Mouse (Mus musculus): ENCODE results near the gene Rpl27a. TPM values are rescaled to one million over a fixed set of nuclear protein-coding genes. Genes with fewer than 3 reads are reported as not detected.

Rpl27a gene
- 108 and 110 TPM in 2 replicates for polyA plus RNA-seq (2015; fragmentation: Nextera tagmentation; extraction: Ambion mirVana)

- under 1% methylated on average over 60 of the region's 72 CpGs for WGBS
- peak; percentile 50; the same call in 1 of the 2 replicates for TF ChIP-seq EP300 (IDR thresholded peaks at IDR 0.05)
- TF ChIP-seq CTCF (IDR thresholded peaks at IDR 0.05), result no peak
- ATAC-seq, result peak; percentile 97
These were observed at the start of gene Rpl27a for GRCm38 (mm10) chr7:109518838-109519696. Gene Rpl27a, plus strand, starts transcription at chr7:109519147.

GRCm38 (mm10) chr7:109470700-109471099 is 48.2 kb upstream of the Rpl27a start:
- H3K36me3 ChIP-seq (ENCODE audit: insufficient read depth, low read length), result no peaks in the 10 kb centered on the region
- H3K27ac ChIP-seq (ENCODE audit: low read length), result no peak overlapping the region
- H3K9me3 ChIP-seq (ENCODE audit: low read length), result no peaks in the 10 kb centered on the region
- H3K4me2 ChIP-seq (replicated peaks; ENCODE audit: low read depth, low read length), result no peak overlapping the region
- DNase-seq (ENCODE audit: low spot score), result no peak
- ATAC-seq, result no peak
- H3K4me3 ChIP-seq (ENCODE audit: low read depth, low read length), result no peak overlapping the region
- no peaks in the 10 kb centered on the region for H3K4me1 ChIP-seq (ENCODE audit: insufficient read depth, low read depth, low read length)
- WGBS, result 60% methylated on average over 4 of the region's 4 CpGs
- no peak for TF ChIP-seq CTCF (IDR thresholded peaks at IDR 0.05)
- TF ChIP-seq EP300 (IDR thresholded peaks at IDR 0.05), result no peak
- H3K27me3 ChIP-seq (replicated peaks; ENCODE audit: insufficient read depth, low read length), result no peaks in the 10 kb centered on the region
- no peak overlapping the region for H3K9ac ChIP-seq (replicated peaks; ENCODE audit: low read depth)

More at GRCm38 (mm10) chr7:109518838-109519696, at the start of gene Rpl27a:
- Histone ChIP-seq H3K9ac (replicated peaks; ENCODE audit: low read depth) (peak within 1 kb of the TSS; percentile 96), H3K36me3 (ENCODE audit: insufficient read depth, low read length) (peaks cover 24% of the 10 kb centered on the region; the same call in 1 of the 2 replicates), H3K4me2 (replicated peaks; ENCODE audit: low read depth, low read length) (peak within 1 kb of the TSS; percentile 66), H3K9me3 (ENCODE audit: low read length) (no peaks in the 10 kb centered on the region), H3K4me1 (ENCODE audit: insufficient read depth, low read depth, low read length) (peaks cover 7% of the 10 kb centered on the region), H3K27me3 (replicated peaks; ENCODE audit: insufficient read depth, low read length) (no peaks in the 10 kb centered on the region), H3K4me3 (ENCODE audit: low read depth, low read length) (peak within 1 kb of the TSS; percentile 88), H3K27ac (ENCODE audit: low read length) (peak within 1 kb of the TSS; percentile 95)
- DNase-seq (ENCODE audit: low spot score), result peak; percentile 99

GRCm38 (mm10) chr7:109477926-109478325 is 41.0 kb upstream of the Rpl27a start:
- Histone ChIP-seq H3K4me3 (ENCODE audit: low read depth, low read length) (no peak overlapping the region), H3K27me3 (replicated peaks; ENCODE audit: insufficient read depth, low read length) (no peaks in the 10 kb centered on the region), H3K9ac (replicated peaks; ENCODE audit: low read depth) (no peak overlapping the region), H3K36me3 (ENCODE audit: insufficient read depth, low read length) (no peaks in the 10 kb centered on the region), H3K27ac (ENCODE audit: low read length) (no peak overlapping the region), H3K4me2 (replicated peaks; ENCODE audit: low read depth, low read length) (no peak overlapping the region), H3K9me3 (ENCODE audit: low read length) (no peaks in the 10 kb centered on the region), H3K4me1 (ENCODE audit: insufficient read depth, low read depth, low read length) (no peaks in the 10 kb centered on the region)
- no peak for DNase-seq (ENCODE audit: low spot score)
- 59% methylated on average over 3 of the region's 3 CpGs for WGBS
- TF ChIP-seq EP300 (IDR thresholded peaks at IDR 0.05) (no peak), CTCF (IDR thresholded peaks at IDR 0.05) (no peak)
- no peak for ATAC-seq

- no peaks in the 10 kb centered on the region for H3K27me3 ChIP-seq (replicated peaks; ENCODE audit: insufficient read depth, low read length)
- H3K36me3 ChIP-seq (ENCODE audit: insufficient read depth, low read length), result no peaks in the 10 kb centered on the region
- no peak overlapping the region for H3K9ac ChIP-seq (replicated peaks; ENCODE audit: low read depth)
- WGBS, result 26% methylated on average over 7 of the region's 7 CpGs
- no peak overlapping the region for H3K4me2 ChIP-seq (replicated peaks; ENCODE audit: low read depth, low read length)
- no peak overlapping the region for H3K4me3 ChIP-seq (ENCODE audit: low read depth, low read length)
- H3K9me3 ChIP-seq (ENCODE audit: low read length), result no peaks in the 10 kb centered on the region
- ATAC-seq (peak; percentile 37), DNase-seq (ENCODE audit: low spot score) (peak; percentile 33)
- H3K27ac ChIP-seq (ENCODE audit: low read length), result no peak overlapping the region
- TF ChIP-seq EP300 (IDR thresholded peaks at IDR 0.05) (no peak), CTCF (IDR thresholded peaks at IDR 0.05) (peak; percentile 37)
- H3K4me1 ChIP-seq (ENCODE audit: insufficient read depth, low read depth, low read length), result no peaks in the 10 kb centered on the region
These were observed 38.2 kb upstream of the Rpl27a start for GRCm38 (mm10) chr7:109480765-109481197.

GRCm38 (mm10) chr7:109484221-109484620 is 34.7 kb upstream of the Rpl27a start:
- H3K4me3 ChIP-seq (ENCODE audit: low read depth, low read length), result no peak overlapping the region
- no peaks in the 10 kb centered on the region for H3K27me3 ChIP-seq (replicated peaks; ENCODE audit: insufficient read depth, low read length)
- no peak overlapping the region for H3K27ac ChIP-seq (ENCODE audit: low read length)
- H3K9me3 ChIP-seq (ENCODE audit: low read length), result no peaks in the 10 kb centered on the region
- no peak overlapping the region for H3K9ac ChIP-seq (replicated peaks; ENCODE audit: low read depth)
- WGBS, result 72% methylated on average over 5 of the region's 5 CpGs
- ATAC-seq, result no peak
- no peaks in the 10 kb centered on the region for H3K4me1 ChIP-seq (ENCODE audit: insufficient read depth, low read depth, low read length)
- no peak for DNase-seq (ENCODE audit: low spot score)
- TF ChIP-seq CTCF (IDR thresholded peaks at IDR 0.05) (no peak), EP300 (IDR thresholded peaks at IDR 0.05) (no peak)
- H3K4me2 ChIP-seq (replicated peaks; ENCODE audit: low read depth, low read length), result no peak overlapping the region
- no peaks in the 10 kb centered on the region for H3K36me3 ChIP-seq (ENCODE audit: insufficient read depth, low read length)

- Histone ChIP-seq H3K4me3 (ENCODE audit: low read depth, low read length) (no peak overlapping the region), H3K4me1 (ENCODE audit: insufficient read depth, low read depth, low read length) (0 out of 2 replicates have a peak, but pooled peaks cover 3% of the 10 kb centered on the region), H3K27me3 (replicated peaks; ENCODE audit: insufficient read depth, low read length) (no peaks in the 10 kb centered on the region), H3K9ac (replicated peaks; ENCODE audit: low read depth) (no peak overlapping the region), H3K36me3 (ENCODE audit: insufficient read depth, low read length) (no peaks in the 10 kb centered on the region), H3K9me3 (ENCODE audit: low read length) (no peaks in the 10 kb centered on the region), H3K27ac (ENCODE audit: low read length) (no peak overlapping the region), H3K4me2 (replicated peaks; ENCODE audit: low read depth, low read length) (no peak overlapping the region)
- ATAC-seq, result no peak
- no peak for TF ChIP-seq CTCF (IDR thresholded peaks at IDR 0.05)
- no peak for TF ChIP-seq EP300 (IDR thresholded peaks at IDR 0.05)
- no peak for DNase-seq (ENCODE audit: low spot score)
- 60% methylated on average over 18 of the region's 18 CpGs for WGBS
These were observed 26.2 kb upstream of the Rpl27a start for GRCm38 (mm10) chr7:109492616-109493318.

Measured in lung, postnatal 0 days (tissue).